Mouse (Mus musculus): ENCODE results near the gene Olfr574. TPM values are rescaled to one million over a fixed set of nuclear protein-coding genes. Genes with fewer than 3 reads are reported as not detected.

Olfr574 gene
- total RNA-seq (2018; cell fraction: chromatin; rRNA removed): not detected
- not detected for total RNA-seq (2018; cell fraction: cytosol; rRNA removed)
- not detected for total RNA-seq (2018; cell fraction: nucleus; rRNA removed)
- not detected in 3 replicates for polyA plus RNA-seq (2018)

- Histone ChIP-seq H3K79me2 (ENCODE audit: inconsistent target) (no peaks in the 10 kb centered on the region), H3K4me3 (ENCODE audit: inconsistent target) (no peak within 1 kb of the TSS), H3K27ac (no peak within 1 kb of the TSS), H3K36me3 (ENCODE audit: inconsistent target) (no peaks in the 10 kb centered on the region)
- 100% methylated on average over 1 of the region's 1 CpGs for WGBS (ENCODE audit: missing documents)
Measured at GRCm38 (mm10) chr7:102948167-102948566, at the start of gene Olfr574. Olfr574 (plus strand) TSS chr7:102948467.

- Histone ChIP-seq H3K36me3 (ENCODE audit: inconsistent target) (no peaks in the 10 kb centered on the region), H3K4me3 (ENCODE audit: inconsistent target) (no peak overlapping the region), H3K27ac (no peak overlapping the region), H3K79me2 (ENCODE audit: inconsistent target) (no peaks in the 10 kb centered on the region)
- 36% methylated on average over 1 of the region's 1 CpGs for WGBS (ENCODE audit: missing documents)
Measured at GRCm38 (mm10) chr7:102915261-102915660, 33.0 kb upstream of the Olfr574 start.

- WGBS (ENCODE audit: missing documents): 86% methylated on average over 5 of the region's 5 CpGs
- Histone ChIP-seq H3K79me2 (ENCODE audit: inconsistent target) (no peaks in the 10 kb centered on the region), H3K4me3 (ENCODE audit: inconsistent target) (no peak overlapping the region), H3K27ac (no peak overlapping the region), H3K36me3 (ENCODE audit: inconsistent target) (no peaks in the 10 kb centered on the region)
Measured at GRCm38 (mm10) chr7:102916405-102916804, 31.9 kb upstream of the Olfr574 start.

- Histone ChIP-seq H3K27ac (no peak within 1 kb of the TSS), H3K36me3 (ENCODE audit: inconsistent target) (no peaks in the 10 kb centered on the region), H3K79me2 (ENCODE audit: inconsistent target) (no peaks in the 10 kb centered on the region), H3K4me3 (ENCODE audit: inconsistent target) (no peak within 1 kb of the TSS)
- WGBS (ENCODE audit: missing documents): 85% methylated on average over 4 of the region's 4 CpGs
Measured at GRCm38 (mm10) chr7:102917032-102917875, 31.0 kb upstream of the Olfr574 start, which contains the start of gene Olfr571. Olfr571 (minus strand) TSS chr7:102917536.

- Histone ChIP-seq H3K79me2 (ENCODE audit: inconsistent target) (no peaks in the 10 kb centered on the region), H3K27ac (no peak overlapping the region), H3K36me3 (ENCODE audit: inconsistent target) (no peaks in the 10 kb centered on the region), H3K4me3 (ENCODE audit: inconsistent target) (no peak overlapping the region)
- WGBS (ENCODE audit: missing documents): 0% methylated on average over 1 of the region's 1 CpGs
Measured at GRCm38 (mm10) chr7:102919632-102920031, 28.6 kb upstream of the Olfr574 start.

GRCm38 (mm10) chr7:102924109-102924508 is 24.2 kb upstream of the Olfr574 start, which contains the start of gene Olfr572:
Olfr572 (plus strand) TSS chr7:102924409.
- Histone ChIP-seq H3K79me2 (ENCODE audit: inconsistent target) (no peaks in the 10 kb centered on the region), H3K36me3 (ENCODE audit: inconsistent target) (no peaks in the 10 kb centered on the region), H3K27ac (no peak within 1 kb of the TSS), H3K4me3 (ENCODE audit: inconsistent target) (no peak within 1 kb of the TSS)
- 89% methylated on average over 1 of the region's 1 CpGs for WGBS (ENCODE audit: missing documents)

GRCm38 (mm10) chr7:102927105-102927504 is 21.2 kb upstream of the Olfr574 start:
- WGBS (ENCODE audit: missing documents): 20% methylated on average over 3 of the region's 3 CpGs
- no peaks in the 10 kb centered on the region for H3K36me3 ChIP-seq (ENCODE audit: inconsistent target)
- no peak overlapping the region for H3K27ac ChIP-seq
- H3K79me2 ChIP-seq (ENCODE audit: inconsistent target): no peaks in the 10 kb centered on the region
- no peak overlapping the region for H3K4me3 ChIP-seq (ENCODE audit: inconsistent target)

GRCm38 (mm10) chr7:102942475-102942874 is 5.8 kb upstream of the Olfr574 start, which contains the start of gene Olfr573-ps1:
Olfr573-ps1 (minus strand) TSS chr7:102942575.
- no peak within 1 kb of the TSS for H3K4me3 ChIP-seq (ENCODE audit: inconsistent target)
- no peaks in the 10 kb centered on the region for H3K79me2 ChIP-seq (ENCODE audit: inconsistent target)
- WGBS (ENCODE audit: missing documents): 100% methylated on average over 2 of the region's 2 CpGs
- H3K36me3 ChIP-seq (ENCODE audit: inconsistent target): no peaks in the 10 kb centered on the region
- no peak within 1 kb of the TSS for H3K27ac ChIP-seq

- WGBS (ENCODE audit: missing documents): 100% methylated on average over 1 of the region's 1 CpGs
- Histone ChIP-seq H3K79me2 (ENCODE audit: inconsistent target) (no peaks in the 10 kb centered on the region), H3K36me3 (ENCODE audit: inconsistent target) (no peaks in the 10 kb centered on the region), H3K27ac (no peak overlapping the region), H3K4me3 (ENCODE audit: inconsistent target) (no peak overlapping the region)
Measured at GRCm38 (mm10) chr7:102943417-102943816, 4.8 kb upstream of the Olfr574 start.

- no peak overlapping the region for H3K4me3 ChIP-seq (ENCODE audit: inconsistent target)
- H3K79me2 ChIP-seq (ENCODE audit: inconsistent target): no peaks in the 10 kb centered on the region
- no peaks in the 10 kb centered on the region for H3K36me3 ChIP-seq (ENCODE audit: inconsistent target)
- 100% methylated on average over 1 of the region's 1 CpGs for WGBS (ENCODE audit: missing documents)
- no peak overlapping the region for H3K27ac ChIP-seq
Measured at GRCm38 (mm10) chr7:102950732-102951131, 2.5 kb downstream of the Olfr574 start.

GRCm38 (mm10) chr7:102958137-102958536 is 9.9 kb downstream of the Olfr574 start:
- WGBS (ENCODE audit: missing documents): 84% methylated on average over 3 of the region's 3 CpGs
- Histone ChIP-seq H3K4me3 (ENCODE audit: inconsistent target) (no peak overlapping the region), H3K27ac (no peak overlapping the region), H3K36me3 (ENCODE audit: inconsistent target) (no peaks in the 10 kb centered on the region), H3K79me2 (ENCODE audit: inconsistent target) (no peaks in the 10 kb centered on the region)

GRCm38 (mm10) chr7:102958593-102958992 is 10.3 kb downstream of the Olfr574 start, which contains the start of gene Olfr575:
Olfr575 (minus strand) TSS chr7:102958775.
- no peaks in the 10 kb centered on the region for H3K79me2 ChIP-seq (ENCODE audit: inconsistent target)
- 67% methylated on average over 1 of the region's 1 CpGs for WGBS (ENCODE audit: missing documents)

GRCm38 (mm10) chr7:102962360-102962759 is 14.1 kb downstream of the Olfr574 start, which contains the start of gene Olfr576:
Olfr576 (plus strand) TSS chr7:102962660.
- 57% methylated on average over 2 of the region's 2 CpGs for WGBS (ENCODE audit: missing documents)
- Histone ChIP-seq H3K79me2 (ENCODE audit: inconsistent target) (no peaks in the 10 kb centered on the region), H3K27ac (no peak within 1 kb of the TSS), H3K36me3 (ENCODE audit: inconsistent target) (no peaks in the 10 kb centered on the region), H3K4me3 (ENCODE audit: inconsistent target) (no peak within 1 kb of the TSS)

More at GRCm38 (mm10) chr7:102958593-102958992, 10.3 kb downstream of the Olfr574 start, which contains the start of gene Olfr575:
- H3K27ac ChIP-seq: no peak within 1 kb of the TSS
- H3K36me3 ChIP-seq (ENCODE audit: inconsistent target): no peaks in the 10 kb centered on the region
- H3K4me3 ChIP-seq (ENCODE audit: inconsistent target): no peak within 1 kb of the TSS

- H3K36me3 ChIP-seq (ENCODE audit: inconsistent target): no peaks in the 10 kb centered on the region
- H3K4me3 ChIP-seq (ENCODE audit: inconsistent target): no peak overlapping the region
- H3K79me2 ChIP-seq (ENCODE audit: inconsistent target): no peaks in the 10 kb centered on the region
- no peak overlapping the region for H3K27ac ChIP-seq
- WGBS (ENCODE audit: missing documents): 13% methylated on average over 1 of the region's 1 CpGs
Measured at GRCm38 (mm10) chr7:102974399-102974798, 26.1 kb downstream of the Olfr574 start.

GRCm38 (mm10) chr7:102975843-102976242 is 27.6 kb downstream of the Olfr574 start, which contains the start of gene Olfr577:
Olfr577 (minus strand) TSS chr7:102975943.
- Histone ChIP-seq H3K36me3 (ENCODE audit: inconsistent target) (no peaks in the 10 kb centered on the region), H3K79me2 (ENCODE audit: inconsistent target) (no peaks in the 10 kb centered on the region)
- WGBS (ENCODE audit: missing documents): 93% methylated on average over 2 of the region's 2 CpGs

More at GRCm38 (mm10) chr7:102975843-102976242, 27.6 kb downstream of the Olfr574 start, which contains the start of gene Olfr577:
- Histone ChIP-seq H3K27ac (no peak within 1 kb of the TSS), H3K4me3 (ENCODE audit: inconsistent target) (no peak within 1 kb of the TSS)

All from macrophage (primary cell).